Mouse (Mus musculus) kidney, embryonic 16.5 days (tissue): Measurements from ENCODE around the gene Cttnbp2nl. TPM values are rescaled to one million over a fixed set of nuclear protein-coding genes. Genes with fewer than 3 reads are reported as not detected.

ENCODE experiments used
- ATAC-seq: fragments of 200-750 bp; cut with Nextera tagmentation; 2 replicates; pipeline ENCODE4 v1.8.0; 2017; ENCODE audit warnings: moderate TSS enrichment; ENCODE audit not compliant: low FRiP score, low TSS enrichment
- H3K27ac ChIP-seq: fragments of 300-500 bp; sonication (generic); 2 replicates; pipeline ENCODE4 v1.5.1; 2014; ENCODE audit warnings: low read length
- H3K27me3 ChIP-seq: fragments of 300-500 bp; sonication (generic); 2 replicates; pipeline ENCODE4 v1.6.1; 2014; ENCODE audit warnings: low read length, control low read depth, mixed read lengths; ENCODE audit not compliant: insufficient read depth
- H3K36me3 ChIP-seq: fragments of 300-500 bp; sonication (generic); 2 replicates; pipeline ENCODE4 v1.6.1; 2014; ENCODE audit warnings: low read length, control low read depth, mixed read lengths; ENCODE audit not compliant: insufficient read depth
- H3K4me1 ChIP-seq: fragments of 300-500 bp; sonication (generic); 2 replicates; pipeline ENCODE4 v1.6.1; 2014; ENCODE audit warnings: low read length, control low read depth, mixed read lengths; ENCODE audit not compliant: insufficient read depth
- H3K4me2 ChIP-seq: fragments of 300-500 bp; sonication (generic); replicated peaks from 2 replicates; pipeline ENCODE4 v1.6.1; 2014; ENCODE audit warnings: low read depth, low read length
- H3K4me3 ChIP-seq: fragments of 300-500 bp; sonication (generic); 2 replicates; pipeline ENCODE4 v1.5.1; 2014; ENCODE audit warnings: mild to moderate bottlenecking, low read length
- H3K9ac ChIP-seq: fragments of 300-500 bp; sonication (generic); replicated peaks from 2 replicates; pipeline ENCODE4 v1.6.1; 2014; ENCODE audit warnings: low read length
- H3K9me3 ChIP-seq: fragments of 300-500 bp; sonication (generic); 2 replicates; pipeline ENCODE4 v1.6.1; 2016; ENCODE audit warnings: low read length, control low read depth
- WGBS: fragments of 180-500 bp; shearing (Covaris S2); extraction: QIAGEN DNeasy Blood & Tissue Kit; methylation state at CpG from one replicate; pipeline ENCODE4 v1.1.7; 2014; 5-methylcytosine and 5-hydroxymethylcytosine counted together
- polyA plus RNA-seq: library from polyadenylated mRNA; unstranded; fragments of >200 nt; fragmentation: Nextera tagmentation; extraction: Ambion mirVana; gene quantifications from 2 replicates; pipeline ENCODE4 v1.2.1, GENCODE M21; 2015

Cttnbp2nl gene
- 28.6 and 29.3 TPM in 2 replicates for polyA plus RNA-seq

- Histone ChIP-seq H3K4me1 (peaks cover 39% of the 10 kb centered on the region), H3K36me3 (no peaks in the 10 kb centered on the region), H3K4me3 (peak within 1 kb of the TSS; percentile 79), H3K4me2 (peak within 1 kb of the TSS; percentile 85), H3K9ac (peak within 1 kb of the TSS; percentile 81), H3K27ac (peak within 1 kb of the TSS; percentile 90), H3K27me3 (no peaks in the 10 kb centered on the region), H3K9me3 (no peaks in the 10 kb centered on the region)
- ATAC-seq, result peak; percentile 97
- WGBS, result 1% methylated on average over 31 of the region's 31 CpGs
Observed at GRCm38 (mm10) chr3:105052937-105053697, at the start of gene Cttnbp2nl. TSS of gene Cttnbp2nl (minus strand) at chr3:105053146.

- Histone ChIP-seq H3K27me3 (no peaks in the 10 kb centered on the region), H3K9ac (no peak overlapping the region), H3K4me1 (peaks cover 7% of the 10 kb centered on the region), H3K4me2 (no peak overlapping the region), H3K27ac (peak overlapping the region; percentile 69), H3K9me3 (no peaks in the 10 kb centered on the region), H3K4me3 (no peak overlapping the region), H3K36me3 (no peaks in the 10 kb centered on the region)
- 43% methylated on average over 4 of the region's 4 CpGs for WGBS
- ATAC-seq, result peak; percentile 84
Observed at GRCm38 (mm10) chr3:105100270-105100589, 47.3 kb upstream of the Cttnbp2nl start.

GRCm38 (mm10) chr3:105099526-105100269 is 46.8 kb upstream of the Cttnbp2nl start:
- WGBS, result 10% methylated on average over 15 of the region's 15 CpGs
- no peak overlapping the region; the same call in 1 of the 2 replicates for H3K4me2 ChIP-seq
- peak overlapping the region; percentile 69 for H3K27ac ChIP-seq

GRCm38 (mm10) chr3:105097581-105097980 is 44.6 kb upstream of the Cttnbp2nl start:
- no peak for ATAC-seq
- whole genome bisulfite sequencing, result 84% methylated on average over 4 of the region's 4 CpGs
- H3K9ac ChIP-seq, result no peak overlapping the region

More at GRCm38 (mm10) chr3:105099526-105100269, 46.8 kb upstream of the Cttnbp2nl start:
- Histone ChIP-seq H3K9ac (peak overlapping the region; percentile 17), H3K36me3 (no peaks in the 10 kb centered on the region), H3K27me3 (no peaks in the 10 kb centered on the region), H3K4me1 (peaks cover 7% of the 10 kb centered on the region), H3K9me3 (no peaks in the 10 kb centered on the region), H3K4me3 (no peak overlapping the region)
- ATAC-seq, result peak; percentile 93

GRCm38 (mm10) chr3:105095026-105095425 is 42.1 kb upstream of the Cttnbp2nl start:
- H3K4me2 ChIP-seq, result no peak overlapping the region
- H3K9ac ChIP-seq, result no peak overlapping the region
- no peaks in the 10 kb centered on the region for H3K27me3 ChIP-seq
- 81% methylated on average over 5 of the region's 5 CpGs for WGBS
- H3K4me1 ChIP-seq, result peaks cover 12% of the 10 kb centered on the region
- no peak for ATAC-seq
- no peak overlapping the region for H3K4me3 ChIP-seq
- no peaks in the 10 kb centered on the region for H3K9me3 ChIP-seq
- no peak overlapping the region for H3K27ac ChIP-seq
- no peaks in the 10 kb centered on the region for H3K36me3 ChIP-seq

More at GRCm38 (mm10) chr3:105097581-105097980, 44.6 kb upstream of the Cttnbp2nl start:
- Histone ChIP-seq H3K4me2 (no peak overlapping the region), H3K27ac (no peak overlapping the region), H3K4me3 (no peak overlapping the region), H3K27me3 (no peaks in the 10 kb centered on the region), H3K9me3 (no peaks in the 10 kb centered on the region), H3K36me3 (no peaks in the 10 kb centered on the region), H3K4me1 (peaks cover 12% of the 10 kb centered on the region)

GRCm38 (mm10) chr3:105094448-105094847 is 41.5 kb upstream of the Cttnbp2nl start:
- no peaks in the 10 kb centered on the region for H3K27me3 ChIP-seq
- 49% methylated on average over 2 of the region's 2 CpGs for WGBS
- no peak overlapping the region for H3K4me2 ChIP-seq
- peaks cover 6% of the 10 kb centered on the region for H3K4me1 ChIP-seq
- H3K27ac ChIP-seq, result no peak overlapping the region
- H3K36me3 ChIP-seq, result no peaks in the 10 kb centered on the region
- H3K4me3 ChIP-seq, result no peak overlapping the region
- ATAC-seq, result no peak
- H3K9me3 ChIP-seq, result no peaks in the 10 kb centered on the region
- H3K9ac ChIP-seq, result no peak overlapping the region

- Histone ChIP-seq H3K9me3 (no peaks in the 10 kb centered on the region), H3K9ac (no peak overlapping the region), H3K4me1 (peaks cover 5% of the 10 kb centered on the region), H3K27me3 (no peaks in the 10 kb centered on the region), H3K4me2 (no peak overlapping the region), H3K4me3 (no peak overlapping the region), H3K27ac (no peak overlapping the region), H3K36me3 (no peaks in the 10 kb centered on the region)
- 48% methylated on average over 11 of the region's 11 CpGs for WGBS
- ATAC-seq, result no peak
Observed at GRCm38 (mm10) chr3:105092721-105093505, 40.0 kb upstream of the Cttnbp2nl start.

- Histone ChIP-seq H3K27me3 (no peaks in the 10 kb centered on the region), H3K9ac (no peak overlapping the region), H3K4me2 (no peak overlapping the region), H3K36me3 (no peaks in the 10 kb centered on the region), H3K4me3 (no peak overlapping the region), H3K9me3 (no peaks in the 10 kb centered on the region), H3K27ac (no peak overlapping the region), H3K4me1 (peaks cover 8% of the 10 kb centered on the region)
- WGBS, result 33% methylated on average over 3 of the region's 3 CpGs
- ATAC-seq, result peak; percentile 72; the same call in 1 of the 2 replicates
Observed at GRCm38 (mm10) chr3:105090981-105091380, 38.0 kb upstream of the Cttnbp2nl start.

- H3K36me3 ChIP-seq, result no peaks in the 10 kb centered on the region
- H3K4me1 ChIP-seq, result peaks cover 8% of the 10 kb centered on the region
- no peak for ATAC-seq
- 87% methylated on average over 7 of the region's 7 CpGs for WGBS
- no peaks in the 10 kb centered on the region for H3K9me3 ChIP-seq
- H3K4me2 ChIP-seq, result no peak overlapping the region
- H3K27me3 ChIP-seq, result no peaks in the 10 kb centered on the region
- H3K4me3 ChIP-seq, result no peak overlapping the region
- no peak overlapping the region for H3K9ac ChIP-seq
- no peak overlapping the region for H3K27ac ChIP-seq
Observed at GRCm38 (mm10) chr3:105090147-105090546, 37.2 kb upstream of the Cttnbp2nl start.
